Mouse (Mus musculus) kidney, adult 9 months (tissue): ENCODE data around the gene Asb16.
A peak's percentile ranks its signal among the peaks of the same experiment; 100 is the strongest.

Experiments used
- DNase-seq: peaks from one replicate; pipeline ENCODE4 v3.0.0; 2022

Gene Asb16

DNA sequence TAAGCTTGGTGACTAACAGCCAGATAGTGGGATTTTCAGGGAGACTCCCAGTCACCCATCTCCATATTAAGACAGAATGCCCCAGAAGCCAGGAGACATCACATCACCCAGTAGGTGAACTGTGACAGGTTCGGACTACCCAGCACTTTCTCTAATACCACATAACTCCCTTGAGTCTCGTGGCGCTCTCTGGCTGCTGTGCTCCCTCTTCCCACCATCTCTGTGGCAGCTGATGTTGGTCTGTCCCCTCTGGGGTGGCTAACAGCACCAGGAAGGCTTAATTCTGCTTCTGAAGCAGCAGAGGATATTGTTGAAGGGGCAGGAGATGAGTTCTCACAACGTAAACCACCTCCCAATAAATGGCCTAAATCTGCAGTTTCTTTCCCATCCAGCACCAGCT, 43.4 kb downstream of the Asb16 start:
- no peak for DNase-seq

GRCm38 (mm10) chr11:102312586-102312985, 44.0 kb downstream of the Asb16 start:
- no peak for DNase-seq

- no peak for DNase-seq
These were observed 45.8 kb downstream of the Asb16 start for GRCm38 (mm10) chr11:102314321-102314720.

DNA sequence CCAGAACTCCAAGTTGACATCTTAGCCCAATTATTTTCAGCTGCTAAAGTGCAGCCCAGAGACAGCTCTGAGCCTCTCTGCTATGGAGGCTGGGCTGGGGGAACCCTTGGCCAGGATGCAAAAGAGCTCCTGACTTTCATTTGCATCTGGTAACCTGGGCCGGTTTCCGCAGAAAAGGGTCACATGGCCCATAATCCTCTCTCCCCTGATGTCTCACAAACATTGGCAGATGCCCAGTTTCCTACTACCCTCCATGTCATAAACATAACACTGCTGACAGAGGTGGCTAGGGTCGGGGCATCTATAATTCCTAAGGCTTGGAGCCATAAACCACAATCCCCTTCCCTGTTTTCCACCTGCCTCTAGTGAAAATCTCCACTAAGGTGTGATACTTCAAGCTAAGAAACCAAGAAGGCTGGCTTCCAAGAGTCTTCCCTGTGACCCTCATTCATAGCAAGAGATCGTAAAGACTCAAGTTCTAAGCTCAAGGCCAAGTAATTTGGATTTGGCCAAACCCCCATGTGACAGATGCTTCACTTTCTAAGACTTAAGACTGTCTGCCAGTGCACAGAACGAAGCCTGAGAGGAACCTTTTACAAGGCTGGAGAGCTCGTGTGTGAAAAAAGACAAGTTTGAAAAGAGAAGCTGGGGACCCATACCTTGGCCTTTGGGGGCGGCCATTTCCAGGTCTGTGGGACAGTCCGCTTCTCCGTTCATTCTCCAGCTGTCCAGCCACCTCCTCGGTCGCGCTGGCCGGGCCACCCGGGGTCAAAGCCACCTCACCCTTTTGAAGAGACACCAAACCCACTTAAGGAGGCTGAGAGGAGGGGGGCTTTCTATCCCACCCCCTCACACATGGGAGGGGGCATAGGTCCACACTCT, 47.4 kb downstream of the Asb16 start:
- DNase-seq = no peak

DNA sequence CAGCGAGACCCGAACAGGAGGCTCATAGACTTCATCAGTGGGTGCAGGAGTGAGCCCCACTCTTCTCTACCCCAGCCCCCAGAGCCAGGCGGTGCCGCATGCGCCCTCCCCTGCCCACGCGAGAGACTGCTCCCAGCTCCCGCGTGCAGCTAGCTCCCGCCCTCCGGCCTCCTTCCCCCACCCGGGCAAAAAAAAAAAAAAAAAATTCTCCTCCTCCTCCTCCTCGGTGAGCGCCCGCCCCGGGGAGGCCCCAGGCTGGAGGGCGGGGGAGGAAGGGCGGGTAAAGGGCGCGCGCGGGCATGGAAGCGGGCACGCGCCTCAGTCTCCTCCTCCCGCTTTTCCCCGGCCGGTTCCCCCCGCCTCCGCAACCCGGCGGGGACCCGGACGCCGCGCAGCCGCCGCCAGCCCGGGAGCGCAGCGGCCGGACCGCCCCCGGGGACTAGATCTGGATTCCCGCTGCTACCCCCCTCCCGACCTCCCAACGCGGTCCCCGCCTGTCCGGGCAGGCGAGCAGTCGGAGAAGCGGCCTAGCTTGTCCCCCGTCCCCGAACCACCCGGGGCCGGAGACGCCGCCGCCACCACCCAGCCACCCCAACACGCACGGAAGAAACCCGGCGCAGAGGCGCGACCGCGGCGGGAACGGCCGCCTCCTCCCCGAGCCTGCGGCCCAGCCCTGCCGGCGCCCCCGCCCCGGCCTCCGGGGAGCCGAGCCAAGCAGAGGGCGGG, 48.2 kb downstream of the Asb16 start:
- DNase-seq = peak; percentile 94

- peak; percentile 46 for DNase-seq
These were observed 48.9 kb downstream of the Asb16 start for GRCm38 (mm10) chr11:102317298-102317900.

DNA sequence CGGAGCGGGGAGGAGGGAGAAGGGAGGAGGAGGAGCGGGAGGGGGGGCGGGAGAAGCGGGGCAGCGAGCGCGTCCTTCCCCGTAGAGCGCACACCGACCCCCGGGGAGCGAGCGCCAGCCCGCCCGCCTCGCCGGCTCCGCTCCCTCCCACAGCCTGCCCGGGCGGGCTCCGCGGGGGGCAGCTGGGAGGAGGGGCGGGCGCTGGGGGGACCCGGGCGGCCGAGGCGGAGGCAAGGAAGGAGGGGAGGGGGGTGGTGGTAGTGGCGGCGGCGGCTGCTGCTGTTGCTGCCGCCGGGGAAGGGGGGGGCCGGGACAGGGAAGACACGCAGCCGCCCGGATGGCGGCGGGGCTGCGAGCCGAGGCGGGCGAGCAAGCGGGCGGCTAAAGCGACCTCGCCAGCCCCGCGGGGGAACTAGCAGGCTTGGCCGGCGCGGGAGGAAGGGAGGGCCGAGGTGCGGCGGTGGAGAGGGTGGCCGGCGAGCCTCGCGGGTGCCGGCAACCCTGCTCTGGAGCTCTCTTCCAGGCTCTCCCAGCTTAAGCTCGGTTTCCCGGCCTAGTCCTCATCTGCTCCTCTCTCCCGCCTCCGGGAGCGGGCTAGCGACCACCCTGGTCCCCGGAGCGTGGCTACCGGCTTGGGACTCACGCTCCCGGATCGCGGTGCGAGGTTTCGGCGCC, 49.5 kb downstream of the Asb16 start:
- peak; percentile 75 for DNase-seq

DNA sequence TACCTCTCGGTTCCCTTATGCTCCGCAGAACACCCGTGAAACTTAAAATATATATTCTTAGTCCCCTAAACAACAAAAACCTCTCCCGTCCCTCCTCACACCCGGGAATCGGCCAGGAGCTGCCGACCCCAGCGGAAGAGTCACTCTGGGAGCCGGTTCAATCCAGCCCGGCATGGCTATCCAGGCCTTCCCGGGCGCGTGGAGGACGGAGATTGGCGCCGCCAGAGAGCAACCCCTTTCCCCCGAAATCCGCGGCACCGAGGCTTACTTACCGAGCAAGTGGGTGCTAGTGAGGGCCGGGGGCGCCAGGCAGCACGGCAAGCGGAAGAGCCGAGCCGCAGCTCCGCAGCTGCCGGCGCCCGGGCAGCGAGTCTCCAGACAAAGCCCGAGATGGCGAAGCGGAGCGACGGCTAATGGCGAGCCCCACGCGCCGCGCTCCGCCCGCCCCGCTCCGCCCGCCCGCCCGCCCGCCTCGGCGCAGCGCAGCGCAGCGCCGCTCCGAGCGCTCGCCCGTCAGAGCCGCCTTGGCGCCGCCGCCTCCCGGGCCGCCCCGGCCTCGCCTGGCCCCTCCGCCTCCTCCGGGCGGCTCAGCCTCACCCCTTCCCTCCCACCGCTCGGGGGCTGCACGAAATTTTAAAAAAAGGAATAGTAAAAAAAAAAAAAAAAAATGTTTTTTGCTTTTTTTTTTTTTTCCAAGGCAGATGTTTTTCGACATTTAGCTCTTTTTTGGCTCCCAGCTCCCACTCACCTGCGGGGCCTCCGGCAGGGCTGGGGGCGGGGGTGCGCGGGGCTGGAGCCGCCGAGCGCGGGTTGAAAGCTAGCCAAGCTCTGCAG, 50.2 kb downstream of the Asb16 start:
- peak; percentile 60 for DNase-seq

GRCm38 (mm10) chr11:102319410-102319792, 50.9 kb downstream of the Asb16 start, which contains the start of gene Ubtf:
Ubtf (minus strand) TSS chr11:102319742.
- peak; percentile 79 for DNase-seq

GRCm38 (mm10) chr11:102319941-102320685, 51.6 kb downstream of the Asb16 start:
- peak; percentile 93 for DNase-seq

- peak; percentile 71 for DNase-seq
These were observed 52.1 kb downstream of the Asb16 start for GRCm38 (mm10) chr11:102320686-102321005.

DNA sequence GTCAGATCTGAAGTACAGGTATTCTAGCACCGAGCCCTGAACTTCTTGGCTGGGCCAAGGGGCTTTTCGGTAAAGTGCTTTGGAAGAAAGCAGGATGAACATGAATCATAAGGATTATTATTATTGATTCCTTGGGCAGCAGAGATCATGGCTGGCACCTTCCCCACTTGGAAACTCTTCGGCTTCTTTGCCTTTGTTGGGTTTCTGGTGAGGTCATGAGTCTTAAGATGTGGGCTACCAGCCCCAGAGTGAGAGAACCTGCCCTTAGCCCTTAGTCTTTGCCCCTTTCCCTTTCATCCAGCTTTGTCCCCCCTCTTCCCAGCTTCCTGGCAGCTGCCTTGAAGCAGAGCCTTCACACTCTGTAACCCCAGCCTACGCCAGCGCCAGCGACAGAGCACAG, 53.4 kb downstream of the Asb16 start:
- DNase-seq = no peak

GRCm38 (mm10) chr11:102323516-102323915, 55.0 kb downstream of the Asb16 start:
- no peak for DNase-seq

DNA sequence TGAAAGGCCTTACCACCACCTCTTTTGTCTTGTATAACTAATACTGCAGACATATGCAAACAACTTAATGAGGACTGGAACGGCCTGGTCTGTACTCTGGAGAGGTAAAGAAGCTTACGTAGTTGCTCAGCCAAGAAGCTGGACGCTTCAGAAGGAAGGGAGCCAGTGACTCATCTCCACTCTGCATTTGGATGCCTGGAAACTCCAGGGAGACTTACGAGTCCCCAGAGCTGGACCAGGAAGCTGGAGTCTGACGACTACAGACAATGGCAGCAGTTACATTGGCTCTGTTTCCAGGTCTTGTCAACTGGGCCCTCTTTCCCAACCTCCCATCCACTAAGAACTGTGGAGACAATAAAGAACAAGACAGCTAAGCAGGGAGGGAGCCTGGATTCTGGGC, 58.7 kb downstream of the Asb16 start:
- DNase-seq = no peak

GRCm38 (mm10) chr11:102327839-102328238, 59.3 kb downstream of the Asb16 start:
- no peak for DNase-seq
